Comparison of ENCODE assay signal across 23 mouse cellular contexts in genomic region chr3:153272241-153272640, GRCm38 (mm10).
"Had no signal": no experiment of that assay in that cellular context is flagged by ENCODE, and none has a peak within 500 bp of the region (broad histone marks: within the 10 kb centered on the region; RNA-seq: fewer than 3 reads in every experiment).

No protein-coding gene starts in this region.

- H3K27me3 ChIP-seq: heart, embryonic 13.5 days; heart, embryonic 15.5 days; hindbrain, embryonic 13.5 days; hindbrain, embryonic 15.5 days; limb, embryonic 12.5 days; liver, embryonic 13.5 days had no signal

- H3K4me3 ChIP-seq: heart, embryonic 13.5 days; heart, embryonic 15.5 days; hindbrain, embryonic 13.5 days; hindbrain, embryonic 15.5 days; layer of hippocampus, adult 2 months; left cerebral cortex, adult 2 months; limb, embryonic 10.5 days; limb, embryonic 12.5 days; liver, embryonic 13.5 days had no signal

- ATAC-seq: hindbrain, postnatal 0 days; intestine, postnatal 0 days had no signal

- H3K9me3 ChIP-seq: hindbrain, embryonic 15.5 days; liver, embryonic 13.5 days had no signal

- H3K36me3 ChIP-seq: heart, embryonic 13.5 days; heart, embryonic 15.5 days; hindbrain, embryonic 13.5 days; limb, embryonic 12.5 days; liver, embryonic 13.5 days had no signal

- H3K27ac ChIP-seq: heart, embryonic 13.5 days; heart, embryonic 15.5 days; hindbrain, embryonic 13.5 days; hindbrain, embryonic 15.5 days; hindbrain, postnatal 0 days; layer of hippocampus, adult 2 months; left cerebral cortex, adult 2 months; limb, embryonic 10.5 days; limb, embryonic 12.5 days; liver, embryonic 13.5 days had no signal

- H3K4me2 ChIP-seq: heart, embryonic 11.5 days; heart, embryonic 13.5 days; heart, embryonic 15.5 days; hindbrain, embryonic 13.5 days; hindbrain, embryonic 15.5 days; limb, embryonic 12.5 days; liver, embryonic 11.5 days; liver, embryonic 13.5 days had no signal

- DNase-seq: gastrocnemius, postnatal 14 days; gastrocnemius, postnatal 36 days; heart, adult 18-20 months; heart, postnatal 14 days; heart, postnatal 36 days; kidney, adult 18-20 months; kidney, adult 8-10 months; kidney, postnatal 10 days; kidney, postnatal 4 days; liver; liver, embryonic 13.5 days had no signal

- H3K9ac ChIP-seq: heart, embryonic 13.5 days; heart, embryonic 15.5 days; hindbrain, embryonic 13.5 days; hindbrain, embryonic 15.5 days; limb, embryonic 12.5 days; liver, embryonic 13.5 days had no signal
